Mouse (Mus musculus) hindbrain, postnatal 0 days (tissue): ENCODE measurements around the gene Dock6. TPM values are rescaled to one million over a fixed set of nuclear protein-coding genes. Genes with fewer than 3 reads are reported as not detected.
A peak's percentile ranks its signal among the peaks of the same experiment; 100 is the strongest.

Experiments
- ATAC-seq: fragments of 200-750 bp; cut with Nextera tagmentation; 2 replicates; pipeline ENCODE4 v1.8.0; 2017; ENCODE audit warnings: mild to moderate bottlenecking, moderate TSS enrichment, moderate library complexity
- DNase-seq: peaks from one replicate; pipeline ENCODE4 v3.0.0-alpha.2; 2015; ENCODE audit warnings: low spot score
- H3K27ac ChIP-seq: fragments of 300-500 bp; sonication (generic); 2 replicates; pipeline ENCODE4 v1.5.1; 2014; ENCODE audit warnings: mild to moderate bottlenecking
- H3K27me3 ChIP-seq: fragments of 300-500 bp; sonication (generic); 2 replicates; pipeline ENCODE4 v1.6.1; 2014; ENCODE audit warnings: low read length, mixed read lengths; ENCODE audit not compliant: insufficient read depth
- H3K36me3 ChIP-seq: fragments of 300-500 bp; sonication (generic); 2 replicates; pipeline ENCODE4 v1.6.1; 2014; ENCODE audit warnings: low read length, mixed read lengths; ENCODE audit not compliant: insufficient read depth
- H3K4me1 ChIP-seq: fragments of 300-500 bp; sonication (generic); 2 replicates; pipeline ENCODE4 v1.6.1; 2014; ENCODE audit warnings: antibody characterized with exemption, low read length, mixed read lengths; ENCODE audit not compliant: insufficient read depth
- H3K4me2 ChIP-seq: fragments of 300-500 bp; sonication (generic); 2 replicates; pipeline ENCODE4 v1.6.1; 2014; ENCODE audit warnings: low read depth, mild to moderate bottlenecking, low read length, moderate library complexity, mixed read lengths
- H3K4me3 ChIP-seq: fragments of 300-500 bp; sonication (generic); 2 replicates; pipeline ENCODE4 v1.5.1; 2014; ENCODE audit warnings: low read length
- H3K9ac ChIP-seq: fragments of 300-500 bp; sonication (generic); replicated peaks from 2 replicates; pipeline ENCODE4 v1.6.1; 2014; ENCODE audit warnings: mild to moderate bottlenecking, low read length, moderate library complexity, mixed read lengths
- H3K9me3 ChIP-seq: fragments of 300-500 bp; sonication (generic); 2 replicates; pipeline ENCODE4 v1.6.1; 2016; ENCODE audit warnings: low read length, mixed read lengths
- CTCF ChIP-seq: IDR thresholded peaks from 2 replicates; pipeline ENCODE4 v1.5.1; 2016; ENCODE audit warnings: antibody characterized with exemption, control low read depth, low read depth
- WGBS: fragments of 180-500 bp; shearing (Covaris S2); extraction: QIAGEN DNeasy Blood & Tissue Kit; methylation state at CpG from one replicate; pipeline ENCODE4 v1.1.7; 2014; 5-methylcytosine and 5-hydroxymethylcytosine counted together
- polyA plus RNA-seq: library from polyadenylated mRNA; unstranded; fragments of >200 nt; fragmentation: Nextera tagmentation; extraction: Ambion mirVana; gene quantifications from 2 replicates; pipeline ENCODE4 v1.2.1, GENCODE M21; 2015
- total RNA-seq: library from RNA; depleted of rRNA; stranded (reverse); fragments of >200 nt; gene quantifications from 2 replicates; pipeline ENCODE4 v1.2.3, GENCODE M21; 2014

Dock6 gene
- total and polyA plus RNA-seq, 2 experiments from 2014 or later = 11.5 to 15.6 TPM

DNA sequence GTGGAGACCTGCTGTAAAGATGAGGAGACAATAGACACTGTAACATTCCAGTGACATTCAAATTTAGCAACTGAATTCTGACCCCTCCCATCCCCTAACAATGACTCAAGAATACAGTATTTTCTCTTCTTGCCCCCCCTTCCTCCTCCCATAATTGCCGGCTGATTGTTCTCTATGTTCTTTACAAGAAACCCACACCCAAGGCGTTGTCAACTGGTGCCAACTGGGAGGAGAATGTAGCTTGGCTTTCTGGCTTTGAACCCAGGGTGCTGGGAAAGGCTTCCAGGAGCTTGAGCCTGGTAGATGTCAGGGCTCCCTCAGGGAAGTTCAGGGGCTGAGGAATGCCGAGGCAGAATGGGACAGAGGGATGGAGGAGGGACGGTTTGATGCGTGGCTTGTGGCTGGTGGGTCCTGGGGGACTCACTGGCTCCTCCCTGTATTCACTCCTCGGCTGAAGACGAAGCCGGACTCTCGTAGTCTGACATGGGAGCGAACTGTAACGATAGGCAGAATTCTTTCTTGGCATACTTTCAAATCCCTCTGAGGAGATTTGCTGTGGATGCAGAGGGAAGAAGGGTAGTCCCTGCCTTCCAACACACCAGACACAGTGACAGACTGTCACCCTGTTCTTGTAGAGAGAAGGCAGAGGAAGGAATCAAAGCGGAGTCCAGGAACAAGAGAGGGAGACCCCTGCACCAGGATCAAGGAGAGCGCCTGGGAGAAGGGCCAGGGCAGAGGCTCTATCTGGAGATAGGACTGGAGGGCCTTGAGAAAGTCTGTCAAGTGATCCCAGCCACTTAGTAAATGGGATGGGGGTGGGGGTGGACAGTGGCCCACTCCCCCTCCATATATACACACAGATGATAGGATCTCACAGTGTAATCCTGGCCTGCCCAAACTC, 83.7 kb downstream of the Dock6 start:
- Histone ChIP-seq H3K9me3 (no peaks in the 10 kb centered on the region), H3K36me3 (no peaks in the 10 kb centered on the region), H3K27ac (peak overlapping the region; percentile 34; the same call in 1 of the 2 replicates), H3K27me3 (no peaks in the 10 kb centered on the region), H3K4me3 (no peak overlapping the region), H3K4me1 (peaks cover 5% of the 10 kb centered on the region; the same call in 1 of the 2 replicates), H3K4me2 (no peak overlapping the region), H3K9ac (no peak overlapping the region)
- DNase-seq = peak; percentile 38
- no peak for ATAC-seq
- TF ChIP-seq CTCF = no peak
- WGBS = 27% methylated on average over 13 of the region's 13 CpGs

- no peaks in the 10 kb centered on the region for H3K9me3 ChIP-seq
- peak; percentile 36 for DNase-seq
- no peak for TF ChIP-seq CTCF
- ATAC-seq = no peak
- H3K4me2 ChIP-seq = no peak overlapping the region
- H3K27me3 ChIP-seq = no peaks in the 10 kb centered on the region
- no peak overlapping the region for H3K4me3 ChIP-seq
- no peak overlapping the region for H3K9ac ChIP-seq
- H3K36me3 ChIP-seq = no peaks in the 10 kb centered on the region
- peaks cover 5% of the 10 kb centered on the region; the same call in 1 of the 2 replicates for H3K4me1 ChIP-seq
- H3K27ac ChIP-seq = no peak overlapping the region; the same call in 1 of the 2 replicates
- 52% methylated on average over 11 of the region's 11 CpGs for WGBS
Observed at GRCm38 (mm10) chr9:21767896-21768295, 84.5 kb downstream of the Dock6 start.

DNA sequence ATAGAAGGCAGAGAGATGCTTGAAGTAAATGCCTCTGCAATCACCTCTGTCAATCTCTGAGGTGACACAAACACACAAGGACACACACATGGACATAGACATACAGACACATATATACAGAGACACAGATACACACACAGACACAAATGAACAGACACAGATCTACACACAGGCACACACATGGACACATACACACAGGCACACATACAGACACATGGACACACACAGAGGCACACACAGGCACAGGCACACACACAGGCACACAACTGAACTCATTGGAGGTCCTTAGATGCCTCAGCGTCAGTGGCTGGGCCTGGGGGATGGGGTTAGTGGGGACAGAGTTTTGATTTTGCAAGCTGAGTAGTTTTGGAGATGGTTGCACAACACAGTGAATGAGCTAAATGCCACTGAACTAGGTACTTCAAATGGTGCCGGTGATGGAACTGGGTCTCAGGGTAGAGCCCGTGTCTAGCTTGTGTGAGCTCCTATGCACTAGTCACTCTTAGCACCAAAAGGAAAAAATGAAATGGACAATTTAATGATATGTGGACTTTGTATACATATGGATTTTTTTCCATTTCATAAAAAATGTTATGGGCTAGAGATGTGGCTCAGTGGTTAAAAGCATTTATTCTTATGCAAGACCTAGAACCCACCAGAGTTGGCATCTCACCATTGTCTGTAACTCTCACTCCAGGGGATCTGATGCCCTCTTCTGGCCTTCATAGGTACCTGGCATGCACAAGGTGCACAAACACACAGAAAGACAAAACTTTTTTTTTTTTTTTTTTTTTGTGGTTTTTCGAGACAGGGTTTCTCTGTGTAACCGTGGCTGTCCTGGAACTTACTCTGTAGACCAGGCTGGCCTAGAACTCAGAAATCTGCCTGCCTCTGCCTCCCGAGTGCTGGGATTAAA, 88.1 kb downstream of the Dock6 start:
- H3K4me1 ChIP-seq = peaks cover under 1% of the 10 kb centered on the region; the same call in 1 of the 2 replicates
- no peak for ATAC-seq
- H3K9me3 ChIP-seq = no peaks in the 10 kb centered on the region
- H3K36me3 ChIP-seq = no peaks in the 10 kb centered on the region
- no peak overlapping the region for H3K4me3 ChIP-seq
- no peak overlapping the region for H3K27ac ChIP-seq
- WGBS = 94% methylated on average over 6 of the region's 6 CpGs
- DNase-seq = no peak
- no peak overlapping the region for H3K9ac ChIP-seq
- no peaks in the 10 kb centered on the region for H3K27me3 ChIP-seq
- no peak overlapping the region for H3K4me2 ChIP-seq
- no peak for TF ChIP-seq CTCF

DNA sequence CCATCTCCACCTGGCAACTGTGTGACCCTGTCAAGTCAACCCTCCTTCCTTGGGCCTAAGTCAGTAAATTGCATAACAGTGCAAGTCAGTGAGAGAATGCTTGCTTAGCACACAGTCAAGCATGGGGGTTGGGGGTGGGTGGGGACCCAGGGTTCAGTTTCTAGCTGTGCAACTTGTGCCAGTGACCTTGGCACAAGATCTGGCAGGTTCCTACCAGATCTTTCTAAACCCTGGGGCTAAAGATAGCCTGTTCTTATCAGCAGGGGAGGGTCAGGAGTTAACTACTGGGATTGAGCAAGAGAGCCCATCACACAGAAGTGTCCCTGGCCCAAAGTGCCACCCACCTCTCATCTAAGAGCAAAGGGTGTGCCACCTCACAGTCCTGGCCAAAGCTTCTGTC, 90.3 kb downstream of the Dock6 start:
- DNase-seq (no peak), ATAC-seq (no peak)
- H3K9ac ChIP-seq = no peak overlapping the region
- no peak for TF ChIP-seq CTCF
- H3K27me3 ChIP-seq = no peaks in the 10 kb centered on the region
- H3K4me1 ChIP-seq = no peaks in the 10 kb centered on the region
- no peak overlapping the region for H3K4me2 ChIP-seq
- no peak overlapping the region for H3K27ac ChIP-seq
- no peaks in the 10 kb centered on the region for H3K36me3 ChIP-seq
- H3K9me3 ChIP-seq = no peaks in the 10 kb centered on the region
- H3K4me3 ChIP-seq = no peak overlapping the region

DNA sequence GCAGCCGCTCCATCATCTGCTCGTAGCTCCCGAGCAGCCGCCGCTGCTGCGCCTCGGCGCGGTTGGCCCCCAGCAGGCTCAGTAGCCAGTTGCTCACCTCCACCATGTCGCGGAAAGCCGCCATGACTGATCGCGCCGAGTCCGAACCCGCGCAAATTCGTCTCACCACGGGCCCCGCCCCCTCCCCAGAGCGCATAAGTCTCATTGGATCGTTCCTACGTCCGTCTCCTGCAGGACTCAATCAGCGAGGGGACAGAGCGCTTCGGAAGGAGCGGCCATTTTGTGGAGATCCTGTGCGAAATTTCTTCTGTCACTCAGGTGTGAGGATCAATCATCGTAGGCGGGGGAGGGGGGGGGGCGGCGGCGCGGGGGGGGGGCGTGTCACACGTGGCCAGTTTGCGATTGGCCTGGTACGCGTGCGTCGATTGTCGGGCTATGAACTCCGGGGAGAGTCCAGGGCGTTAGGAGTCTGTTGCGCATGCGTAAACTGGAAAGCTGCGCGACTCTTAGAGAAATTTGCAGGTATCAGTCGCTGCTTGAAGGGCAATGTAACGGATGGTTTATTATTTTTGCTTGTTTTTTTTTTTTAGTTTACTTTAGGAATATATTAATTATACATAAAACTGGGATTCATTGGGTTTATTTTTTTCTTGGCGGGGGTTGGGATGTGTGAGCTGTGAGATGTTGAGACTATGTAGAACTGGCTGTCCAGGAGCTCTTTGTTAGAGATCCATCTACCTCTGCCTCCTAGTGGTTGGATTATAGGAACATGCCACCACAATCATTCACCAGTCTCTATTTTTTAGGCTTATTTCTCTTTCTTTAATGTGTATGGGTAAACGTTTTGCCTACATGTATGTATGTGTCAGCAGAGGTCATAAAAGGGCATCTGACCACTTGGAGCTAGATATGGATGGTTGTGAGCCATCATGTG, 92.0 kb downstream of the Dock6 start, which contains the start of gene Spc24:
TSS of gene Spc24 (minus strand) at position 149 of the 934 bp plus-strand sequence.
- H3K4me2 ChIP-seq = peak within 1 kb of the TSS; percentile 94
- peak; percentile 66 for TF ChIP-seq CTCF
- no peaks in the 10 kb centered on the region for H3K9me3 ChIP-seq
- peak within 1 kb of the TSS; percentile 72 for H3K4me3 ChIP-seq
- peak; percentile 97 for ATAC-seq
- peak within 1 kb of the TSS; percentile 54 for H3K9ac ChIP-seq
- H3K27me3 ChIP-seq = no peaks in the 10 kb centered on the region
- WGBS = 1% methylated on average over 50 of the region's 54 CpGs
- H3K36me3 ChIP-seq = no peaks in the 10 kb centered on the region
- H3K4me1 ChIP-seq = no peaks in the 10 kb centered on the region
- peak; percentile 98 for DNase-seq
- peak within 1 kb of the TSS; percentile 63 for H3K27ac ChIP-seq

- peak overlapping the region; percentile 54 for H3K9ac ChIP-seq
- no peaks in the 10 kb centered on the region for H3K27me3 ChIP-seq
- H3K4me3 ChIP-seq = peak overlapping the region; percentile 72
- DNase-seq (peak; percentile 19), ATAC-seq (peak; percentile 30; the same call in 1 of the 2 replicates)
- peak overlapping the region; percentile 94 for H3K4me2 ChIP-seq
- no peaks in the 10 kb centered on the region for H3K9me3 ChIP-seq
- no peaks in the 10 kb centered on the region for H3K4me1 ChIP-seq
- no peaks in the 10 kb centered on the region for H3K36me3 ChIP-seq
- 1% methylated on average over 20 of the region's 20 CpGs for WGBS
- no peak for TF ChIP-seq CTCF
- H3K27ac ChIP-seq = no peak overlapping the region
Observed at GRCm38 (mm10) chr9:21759718-21760117, 92.7 kb downstream of the Dock6 start.
